Mouse (Mus musculus) lung, adult 2 months (tissue): ENCODE data around the gene Wdr86.
A peak's percentile ranks its signal among the peaks of the same experiment; 100 is the strongest.

ENCODE experiments used
- CTCF ChIP-seq: fragments of 200-500 bp; IDR thresholded peaks from 2 replicates; pipeline ENCODE4 v1.5.1; 2011; ENCODE audit warnings: mild to moderate bottlenecking, low read length, control low read depth; ENCODE audit not compliant: insufficient read depth
- POLR2A ChIP-seq: fragments of 200-500 bp; IDR thresholded peaks from 2 replicates; pipeline ENCODE4 v1.6.1; 2011; ENCODE audit warnings: low read depth, mild to moderate bottlenecking, control low read depth, low read length, borderline replicate concordance; ENCODE audit errors: extremely low read depth

GRCm38 (mm10) chr5:24711615-24712014, 18.9 kb downstream of the Wdr86 start:
- 0 out of 2 replicates have a peak, but pooled peaks have one; percentile 22 for TF ChIP-seq CTCF
- TF ChIP-seq POLR2A = no peak
